Mouse (Mus musculus) lung, adult 2 months (tissue): ENCODE results near the gene Ntn3.

Experiments
- CTCF ChIP-seq: fragments of 200-500 bp; IDR thresholded peaks from 2 replicates; pipeline ENCODE4 v1.5.1; 2011; ENCODE audit warnings: mild to moderate bottlenecking, low read length, control low read depth; ENCODE audit not compliant: insufficient read depth
- POLR2A ChIP-seq: fragments of 200-500 bp; IDR thresholded peaks from 2 replicates; pipeline ENCODE4 v1.6.1; 2011; ENCODE audit warnings: low read depth, mild to moderate bottlenecking, control low read depth, low read length, borderline replicate concordance; ENCODE audit errors: extremely low read depth

DNA sequence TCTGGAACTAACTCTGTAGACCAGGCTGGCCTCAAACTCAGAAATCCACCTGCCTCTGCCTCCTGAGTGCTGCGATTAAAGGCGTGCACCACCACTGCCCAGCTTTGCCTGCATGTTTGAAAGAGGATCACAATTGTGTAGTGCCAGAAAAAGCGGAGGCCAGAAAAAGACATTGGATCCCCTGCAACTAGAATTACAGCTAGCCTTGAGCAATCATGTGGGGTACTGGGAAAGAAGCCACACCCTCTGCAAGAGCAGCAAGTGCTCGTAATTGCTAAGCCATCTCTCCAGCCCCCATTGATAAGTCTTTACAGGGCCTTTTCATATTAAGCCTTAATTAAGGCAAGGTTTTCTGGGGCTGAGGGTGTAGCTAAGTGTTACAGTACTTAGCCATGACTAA is 17.9 kb downstream of the Ntn3 start:
- TF ChIP-seq CTCF (no peak), POLR2A (no peak)
